Mouse (Mus musculus): ENCODE data around the gene Myadm.

- TF ChIP-seq POLR2A (IDR thresholded peaks at IDR 0.05; ENCODE audit: low read depth, low read length) (no peak), CTCF (conservative IDR thresholded peaks at IDR 0.05; ENCODE audit: insufficient read depth, insufficient read length, low read depth, low read length) (no peak; the same call in 1 of the 2 replicates)
Observed at GRCm38 (mm10) chr7:3264390-3265022, 24.4 kb upstream of the Myadm start.

Data from kidney, adult 2 months (tissue).